Mouse (Mus musculus): Measurements from ENCODE around the gene Lrat. TPM values are rescaled to one million over a fixed set of nuclear protein-coding genes. Genes with fewer than 3 reads are reported as not detected.
A peak's percentile ranks its signal among the peaks of the same experiment; 100 is the strongest.

Gene Lrat
- polyA plus RNA-seq, 1 experiment, result 0.04 TPM

DNA sequence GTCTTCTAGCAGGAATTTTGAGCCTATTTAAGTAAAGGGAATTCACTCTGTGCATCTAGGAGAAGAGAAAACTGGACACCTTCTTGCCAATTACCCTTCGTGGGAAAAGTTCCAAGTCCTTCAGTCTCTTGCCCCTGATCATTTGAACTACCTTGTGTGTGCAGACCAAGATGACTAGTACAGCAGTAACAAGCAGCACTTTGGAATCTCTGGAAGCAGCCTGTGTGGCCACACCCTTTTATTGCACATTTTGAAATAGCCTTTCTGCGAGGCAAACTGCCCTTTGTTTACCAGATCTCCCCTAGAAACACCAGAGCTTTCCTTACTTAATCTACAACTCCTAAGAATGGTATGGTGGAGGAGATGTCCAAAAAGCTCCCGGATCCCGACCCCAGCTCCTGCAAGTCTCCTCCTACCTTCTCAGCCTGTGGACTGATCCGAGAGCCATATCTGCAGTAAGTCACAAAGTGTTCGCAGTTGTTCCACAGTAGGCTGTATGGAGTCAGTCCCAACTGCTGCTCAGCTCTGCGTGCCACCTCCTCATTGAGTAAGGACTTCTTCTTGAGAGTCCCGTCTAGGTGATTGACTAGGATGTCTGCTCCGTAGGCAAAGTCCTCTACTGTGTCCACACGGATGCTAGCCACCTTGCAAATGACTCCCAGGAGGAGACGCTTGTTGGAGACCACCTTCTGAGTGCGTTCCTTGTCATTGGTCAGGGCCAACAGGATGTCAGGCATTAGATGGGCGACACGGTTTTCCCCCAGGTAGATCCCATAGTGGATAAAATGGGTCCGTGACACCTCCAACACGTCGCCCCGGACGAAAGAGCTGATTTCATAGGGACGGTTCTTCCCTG lies 788 bp downstream of the Lrat start:
- TF ChIP-seq POLR2A (IDR thresholded peaks at IDR 0.05; ENCODE audit: extremely low read depth, insufficient read depth, low read length), result no peak
- no peak for TF ChIP-seq CTCF (IDR thresholded peaks at IDR 0.05; ENCODE audit: extremely low read depth, insufficient read depth, low read length)
- Histone ChIP-seq H3K4me1 (ENCODE audit: control insufficient read depth, insufficient read depth, low read length) (no peaks in the 10 kb centered on the region), H3K27ac (ENCODE audit: insufficient read depth, low read length) (no peak overlapping the region), H3K4me3 (ENCODE audit: insufficient read depth, low read length) (no peak overlapping the region)

DNA sequence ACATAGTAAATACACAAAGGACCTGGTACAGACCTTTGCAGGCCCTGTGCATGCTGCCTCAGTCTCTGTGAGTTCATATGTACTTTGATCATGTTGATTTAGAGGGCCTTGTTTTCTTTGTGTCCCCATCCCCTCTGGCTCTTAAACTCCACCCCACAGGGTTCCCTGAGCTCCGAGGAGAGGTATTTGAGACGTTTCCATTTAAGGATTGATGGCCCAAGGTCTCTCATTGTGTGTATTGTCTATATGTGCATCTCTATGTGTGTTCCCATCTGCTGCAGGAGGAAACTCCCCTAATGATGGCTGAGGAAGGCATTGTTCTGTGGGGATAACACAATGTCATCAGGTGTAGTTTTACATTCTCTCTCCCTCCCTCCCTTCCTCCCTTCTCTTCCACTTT lies 14.9 kb downstream of the Lrat start:
- TF ChIP-seq POLR2A (IDR thresholded peaks at IDR 0.05; ENCODE audit: extremely low read depth, insufficient read depth, low read length) (no peak), CTCF (IDR thresholded peaks at IDR 0.05; ENCODE audit: extremely low read depth, insufficient read depth, low read length) (no peak)
- H3K4me3 ChIP-seq (ENCODE audit: insufficient read depth, low read length), result no peak overlapping the region
- H3K27ac ChIP-seq (ENCODE audit: insufficient read depth, low read length), result no peak overlapping the region
- H3K4me1 ChIP-seq (ENCODE audit: control insufficient read depth, insufficient read depth, low read length), result no peaks in the 10 kb centered on the region

DNA sequence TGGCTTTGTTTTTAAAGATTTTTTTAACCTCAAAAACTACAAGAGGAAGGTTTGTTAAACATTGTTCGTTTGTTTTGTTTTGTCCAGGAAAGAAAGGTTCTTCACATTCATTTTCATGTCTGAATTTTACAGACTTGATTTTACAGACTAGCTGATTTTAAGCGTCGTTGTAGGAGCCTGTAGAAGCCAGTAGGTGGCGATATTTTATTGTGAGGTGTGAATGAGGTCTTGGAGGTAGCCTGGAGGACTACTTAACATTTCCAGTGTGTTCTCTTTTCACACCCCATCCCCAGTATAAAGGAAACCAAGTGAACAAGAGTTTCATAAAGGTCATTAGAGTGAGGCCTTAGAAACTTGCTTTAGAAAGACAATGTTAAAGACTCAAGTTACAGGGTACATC lies 26.5 kb downstream of the Lrat start:
- H3K4me1 ChIP-seq (ENCODE audit: control insufficient read depth, insufficient read depth, low read length), result no peaks in the 10 kb centered on the region
- no peak overlapping the region for H3K4me3 ChIP-seq (ENCODE audit: insufficient read depth, low read length)
- H3K27ac ChIP-seq (ENCODE audit: insufficient read depth, low read length), result no peak overlapping the region
- no peak for TF ChIP-seq POLR2A (IDR thresholded peaks at IDR 0.05; ENCODE audit: extremely low read depth, insufficient read depth, low read length)
- TF ChIP-seq CTCF (IDR thresholded peaks at IDR 0.05; ENCODE audit: extremely low read depth, insufficient read depth, low read length), result peak; percentile 30; the same call in 1 of the 2 replicates

DNA sequence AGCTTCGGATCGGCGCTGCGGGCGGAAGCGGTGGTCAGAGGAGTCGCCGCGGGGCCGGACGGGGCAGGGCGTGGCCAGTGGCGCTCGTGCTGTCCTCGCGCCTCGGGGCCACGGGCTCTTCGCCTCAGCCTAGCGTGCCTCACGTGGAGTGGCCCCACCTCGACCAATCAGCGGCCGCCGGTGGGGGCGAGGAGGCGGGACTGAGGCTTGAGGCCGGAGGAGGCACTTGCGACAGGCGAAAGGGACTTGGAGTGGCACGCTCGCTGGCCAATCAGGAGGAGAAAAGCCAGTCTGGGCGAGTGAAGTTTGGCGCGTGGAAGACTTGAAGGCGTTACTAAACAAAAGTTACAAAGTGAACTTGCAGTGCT lies 27.4 kb downstream of the Lrat start, which contains the start of gene Rbm46:
TSS of gene Rbm46 (minus strand) at position 112 of the 368 bp plus-strand sequence.
- Histone ChIP-seq H3K4me3 (ENCODE audit: insufficient read depth, low read length) (peak within 1 kb of the TSS; percentile 10; the same call in 1 of the 2 replicates), H3K4me1 (ENCODE audit: control insufficient read depth, insufficient read depth, low read length) (no peaks in the 10 kb centered on the region), H3K27ac (ENCODE audit: insufficient read depth, low read length) (no peak within 1 kb of the TSS)
- TF ChIP-seq CTCF (IDR thresholded peaks at IDR 0.05; ENCODE audit: extremely low read depth, insufficient read depth, low read length) (no peak), POLR2A (IDR thresholded peaks at IDR 0.05; ENCODE audit: extremely low read depth, insufficient read depth, low read length) (no peak)

DNA sequence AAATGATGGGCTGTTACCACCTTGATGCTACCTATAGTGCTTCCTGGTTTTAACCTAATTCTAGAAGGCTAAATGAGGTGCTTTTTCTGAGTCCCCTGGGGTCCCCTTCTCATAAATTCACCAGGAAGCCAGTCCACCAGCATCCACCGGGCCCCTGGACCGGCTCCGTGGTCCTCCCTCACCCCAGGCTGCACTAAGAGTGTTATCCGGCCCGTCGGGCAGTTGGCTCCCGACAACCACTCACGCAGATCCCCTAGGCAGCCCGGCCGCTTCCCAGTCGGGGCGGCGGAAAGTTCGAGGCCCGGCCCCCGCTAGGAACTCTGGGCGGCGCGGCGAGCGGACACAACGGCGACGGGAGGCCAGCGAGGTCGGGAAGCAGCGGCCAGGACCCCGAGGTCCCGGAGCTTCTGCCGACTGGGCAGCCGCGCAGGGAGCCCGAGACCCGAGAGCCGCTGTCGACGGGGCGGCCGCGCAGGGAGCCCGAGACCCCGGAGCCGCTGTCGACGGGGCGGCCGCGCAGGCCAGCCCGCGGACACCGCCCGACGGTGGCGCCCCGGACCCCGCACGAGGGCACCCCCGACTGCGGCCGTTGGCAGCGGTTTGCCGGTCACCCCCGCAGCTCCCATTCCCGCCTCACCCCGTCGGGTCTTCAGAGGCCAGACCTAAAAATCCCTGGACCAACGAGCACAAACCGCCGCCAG lies 28.0 kb downstream of the Lrat start:
- TF ChIP-seq CTCF (IDR thresholded peaks at IDR 0.05; ENCODE audit: extremely low read depth, insufficient read depth, low read length), result no peak
- TF ChIP-seq POLR2A (IDR thresholded peaks at IDR 0.05; ENCODE audit: extremely low read depth, insufficient read depth, low read length), result no peak
- no peaks in the 10 kb centered on the region for H3K4me1 ChIP-seq (ENCODE audit: control insufficient read depth, insufficient read depth, low read length)
- peak overlapping the region; percentile 10; the same call in 1 of the 2 replicates for H3K4me3 ChIP-seq (ENCODE audit: insufficient read depth, low read length)
- H3K27ac ChIP-seq (ENCODE audit: insufficient read depth, low read length), result no peak overlapping the region

DNA sequence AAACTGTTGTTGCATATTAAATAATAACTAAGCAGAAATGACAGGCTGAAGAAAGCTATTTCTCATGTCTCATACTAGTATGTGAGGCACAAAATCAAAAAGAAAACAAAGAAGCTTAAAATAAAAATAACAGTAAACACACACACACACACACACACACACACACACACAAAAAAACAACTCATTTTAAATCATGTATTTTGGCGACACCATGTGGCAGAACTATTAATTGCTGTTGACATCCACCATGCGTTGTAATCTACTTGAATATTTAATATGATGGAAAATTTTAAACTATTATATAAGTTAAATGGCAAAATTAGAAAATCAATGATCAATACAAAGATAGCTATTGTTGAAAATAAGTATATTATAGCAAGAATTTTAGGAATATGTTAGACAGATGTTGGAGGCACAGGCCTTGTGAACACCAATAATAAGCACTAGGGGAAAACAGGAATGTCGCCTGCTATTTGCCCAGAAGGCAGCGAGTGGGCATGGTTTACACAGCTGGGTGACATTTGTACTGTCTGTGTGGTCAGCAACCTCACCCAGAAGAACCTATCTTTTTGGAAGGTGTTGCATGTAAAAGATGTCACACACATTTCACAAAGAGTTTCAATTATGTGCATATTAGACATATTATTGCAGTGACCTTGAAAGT lies 46.2 kb downstream of the Lrat start:
- no peaks in the 10 kb centered on the region for H3K4me1 ChIP-seq (ENCODE audit: control insufficient read depth, insufficient read depth, low read length)
- H3K27ac ChIP-seq (ENCODE audit: insufficient read depth, low read length), result no peak overlapping the region
- no peak overlapping the region for H3K4me3 ChIP-seq (ENCODE audit: insufficient read depth, low read length)
- TF ChIP-seq POLR2A (IDR thresholded peaks at IDR 0.05; ENCODE audit: extremely low read depth, insufficient read depth, low read length) (no peak), CTCF (IDR thresholded peaks at IDR 0.05; ENCODE audit: extremely low read depth, insufficient read depth, low read length) (0 out of 2 replicates have a peak, but pooled peaks have one; percentile 10)

Other genes with a start within 250 kb of the Lrat start
- gene Rbm46, start 27.5 kb downstream of the Lrat start, polyA plus RNA-seq (2012; rRNA removed), result 0.23 and 0.26 TPM in 2 replicates
- gene Fgg, start 103.8 kb upstream of the Lrat start, polyA plus RNA-seq (2012; rRNA removed), result not detected in 2 replicates
- not detected in 2 replicates for gene Fga, start 122.1 kb upstream of the Lrat start, polyA plus RNA-seq (2012; rRNA removed)
- 0.04 TPM in 1 of 2 replicates, not detected in the other for gene Fgb, start 145.9 kb upstream of the Lrat start, polyA plus RNA-seq (2012; rRNA removed)
- 45.0 TPM in 2 replicates for gene Plrg1, start 151.5 kb upstream of the Lrat start, polyA plus RNA-seq (2012; rRNA removed)
- 0.26 and 0.38 TPM in 2 replicates for gene Dchs2, start 224.0 kb upstream of the Lrat start, polyA plus RNA-seq (2012; rRNA removed)

Data from cortical plate, adult 2 months (tissue).